Mouse (Mus musculus) right cerebral cortex, adult 18-20 months (tissue): ENCODE results near the gene Snx6.

Experiments used
- DNase-seq: peaks from one replicate; pipeline ENCODE4 v3.0.0; 2022; ENCODE audit warnings: mixed read lengths

Gene Snx6

DNA sequence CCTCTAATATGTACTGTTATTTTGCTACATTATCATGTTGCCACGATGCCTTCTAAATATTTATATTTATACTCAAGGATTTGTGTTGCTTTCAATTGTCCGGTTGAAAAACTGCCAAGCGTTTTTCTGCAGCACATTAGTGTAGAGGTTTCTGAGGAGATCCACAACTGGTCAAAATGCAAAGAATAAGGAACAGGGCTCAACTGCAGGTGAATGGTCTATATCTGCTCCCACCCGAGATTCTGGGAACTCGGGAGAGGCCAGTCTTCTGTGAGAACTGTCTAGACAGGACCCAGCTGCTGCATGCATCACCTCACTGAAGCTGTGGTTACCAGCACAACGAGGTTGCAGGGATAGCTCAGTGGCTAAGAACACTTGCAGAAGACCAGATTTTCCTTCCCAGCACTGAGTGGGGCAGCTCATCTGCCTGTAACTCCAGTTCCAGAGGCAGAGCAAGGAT is 97.7 kb downstream of the Snx6 start:
- no peak for DNase-seq

DNA sequence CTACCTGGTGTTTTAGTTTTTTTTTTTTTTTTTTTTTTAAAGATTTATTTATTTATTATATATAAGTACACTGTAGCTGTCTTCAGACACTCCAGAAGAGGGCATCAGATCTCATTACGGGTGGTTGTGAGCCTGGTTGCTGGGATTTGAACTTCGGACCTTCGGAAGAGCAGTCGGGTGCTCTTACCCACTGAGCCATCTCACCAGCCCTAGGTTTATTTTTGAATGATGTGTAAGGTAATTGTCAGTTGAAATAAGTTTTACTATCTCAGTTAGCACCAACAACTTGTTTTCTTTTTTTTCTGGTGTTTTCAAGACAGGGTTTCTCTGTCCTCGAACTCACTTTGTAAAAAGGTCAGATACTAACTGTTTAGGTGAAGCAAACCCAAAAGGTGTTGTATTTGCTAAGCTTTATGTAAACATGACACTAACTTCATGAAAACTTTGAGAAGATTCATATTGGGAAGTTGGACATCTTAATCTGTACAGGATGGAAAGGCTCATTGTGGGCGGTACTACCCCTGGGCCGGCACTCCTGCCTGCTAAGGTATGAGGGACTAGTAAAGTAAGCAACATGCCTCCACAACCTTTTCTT is 98.4 kb downstream of the Snx6 start:
- DNase-seq, result no peak
